Mouse (Mus musculus): ENCODE measurements around the gene Elavl1.

DNA sequence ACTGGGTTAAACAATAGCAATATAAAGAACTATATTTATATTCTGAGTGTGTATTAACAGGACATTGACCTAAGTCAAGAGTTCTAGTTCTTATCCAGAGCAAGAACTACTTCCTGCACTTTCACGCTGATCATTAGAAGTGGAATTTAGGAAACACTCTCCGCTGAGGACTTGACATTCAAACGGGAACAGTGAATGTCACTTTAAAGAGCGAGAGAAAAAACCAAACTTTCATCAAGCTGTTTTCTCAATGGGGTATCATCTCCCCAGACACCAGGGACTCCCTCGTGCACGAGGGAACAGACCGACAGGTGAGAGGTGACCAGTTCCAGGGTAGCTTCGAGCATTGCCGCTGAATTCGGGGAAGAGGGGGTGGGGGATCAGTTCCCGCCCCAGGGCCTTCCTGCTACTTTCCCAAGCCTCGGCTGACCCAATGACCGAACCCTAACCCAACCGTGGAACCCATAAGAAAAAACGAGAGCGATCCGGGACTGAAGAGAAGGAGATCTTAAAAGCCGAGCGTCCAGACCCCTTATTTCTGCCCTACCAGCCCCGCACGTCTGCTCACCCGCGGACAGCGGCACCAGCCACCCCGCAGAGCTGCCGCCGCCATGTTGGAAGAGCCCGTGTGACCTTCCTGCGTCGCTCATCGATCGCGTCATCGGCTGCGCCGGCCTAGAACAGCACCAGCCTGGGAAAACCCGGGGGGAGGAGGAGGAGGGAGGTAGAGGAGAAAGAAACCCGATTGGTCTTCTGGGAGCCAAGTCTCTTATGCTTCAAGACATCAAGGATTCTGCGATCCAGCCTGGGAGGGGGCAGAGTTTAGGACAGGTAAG lies 49.7 kb downstream of the Elavl1 start, which contains the start of gene Timm44:
- TF ChIP-seq CTCF (IDR thresholded peaks at IDR 0.05; ENCODE audit: extremely low read depth, insufficient read length, insufficient replicate concordance, low read depth, low read length) (0 out of 2 replicates have a peak, but pooled peaks have one; percentile 21), POLR2A (IDR thresholded peaks at IDR 0.05; ENCODE audit: low read depth, low read length) (peak; percentile 72)

Measured in small intestine, adult 2 months (tissue).